In genomic region chr2:114235584-114235983, GRCm38 (mm10) we compare ENCODE assay signal across 18 mouse cellular contexts.
"Had no signal": no experiment of that assay in that cellular context is flagged by ENCODE, and none has a peak within 500 bp of the region (broad histone marks: within the 10 kb centered on the region; RNA-seq: fewer than 3 reads in every experiment).

No protein-coding gene starts in this region.

- ATAC-seq: midbrain, embryonic 16.5 days had no signal

- H3K27me3 ChIP-seq: midbrain, embryonic 12.5 days; neural tube, embryonic 13.5 days; neural tube, embryonic 15.5 days had no signal

- H3K27ac ChIP-seq: midbrain, embryonic 10.5 days; midbrain, embryonic 12.5 days; neural tube, embryonic 13.5 days; neural tube, embryonic 15.5 days had no signal

- H3K36me3 ChIP-seq: midbrain, embryonic 10.5 days; midbrain, embryonic 12.5 days; neural tube, embryonic 13.5 days; neural tube, embryonic 15.5 days had no signal

- H3K4me2 ChIP-seq: lung, embryonic 14.5 days; midbrain, embryonic 12.5 days; neural tube, embryonic 13.5 days; neural tube, embryonic 15.5 days had no signal

- H3K4me3 ChIP-seq: midbrain, embryonic 10.5 days; midbrain, embryonic 12.5 days; myocyte; neural tube, embryonic 13.5 days; neural tube, embryonic 15.5 days had no signal

- H3K9me3 ChIP-seq: midbrain, embryonic 10.5 days; midbrain, embryonic 12.5 days; neural tube, embryonic 13.5 days; neural tube, embryonic 15.5 days had no signal

- H3K9ac ChIP-seq: lung, embryonic 14.5 days; midbrain, embryonic 12.5 days; neural tube, embryonic 13.5 days; neural tube, embryonic 15.5 days had no signal

- DNase-seq: lung, embryonic 14.5 days; lung, postnatal 10 days; lung, postnatal 4 days; midbrain, embryonic 14.5 days; retina, postnatal 1 day; right cerebral cortex, adult 18-20 months; right cerebral cortex, postnatal 25 days; right cerebral cortex, postnatal 4 days; spleen, adult 18-20 months; thymus, adult 18-20 months; thymus, postnatal 14 days; thymus, postnatal 36 days had no signal

- H3K4me1 ChIP-seq: midbrain, embryonic 12.5 days; neural tube, embryonic 15.5 days had no signal
